Mouse (Mus musculus) kidney, postnatal 10 days (tissue): ENCODE measurements around the gene Tnrc6a.
"Not testable (repeated sequence)": the region's sequence is repeated elsewhere in the genome, so short reads cannot be mapped to it uniquely, and the experiment has no call there.

Source experiments
- DNase-seq: peaks from one replicate; pipeline ENCODE4 v3.0.0; 2021; ENCODE audit warnings: mixed read lengths

Tnrc6a gene

DNA sequence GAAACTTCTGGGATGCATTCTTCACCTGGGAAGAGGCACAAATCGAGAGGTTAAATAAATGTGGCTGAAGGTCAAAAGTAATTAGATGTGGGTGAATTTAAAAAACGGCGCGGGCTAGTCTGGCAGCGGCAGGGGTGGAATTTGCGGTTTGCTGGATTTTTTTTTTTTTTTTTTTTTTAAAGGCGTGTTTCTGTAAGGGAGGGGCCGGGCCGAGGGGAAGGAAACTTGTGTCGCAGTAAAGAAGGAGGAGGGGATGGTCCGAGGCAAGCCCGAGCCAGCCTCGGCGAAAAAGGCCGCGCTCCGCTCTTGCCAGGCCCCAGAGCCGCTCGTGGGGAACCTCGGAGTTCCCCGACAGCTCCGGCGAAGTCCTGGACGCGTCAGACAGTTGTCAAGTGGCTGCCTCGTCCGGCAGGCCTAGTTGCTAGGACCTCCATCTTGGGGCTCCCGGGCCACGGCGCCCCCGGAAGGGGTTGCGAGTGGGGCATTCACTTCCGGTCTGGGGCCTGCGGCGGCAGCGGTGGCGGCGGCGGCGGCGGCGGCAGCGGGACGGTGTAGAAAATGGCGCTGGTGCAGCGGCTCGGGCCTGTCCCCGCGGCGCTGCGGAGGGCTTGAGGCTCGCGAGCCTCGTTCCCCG lies at the start of gene Tnrc6a:
Tnrc6a (plus strand) TSS at position 221 of the 634 bp plus-strand sequence.
- peak; percentile 96 for DNase-seq

DNA sequence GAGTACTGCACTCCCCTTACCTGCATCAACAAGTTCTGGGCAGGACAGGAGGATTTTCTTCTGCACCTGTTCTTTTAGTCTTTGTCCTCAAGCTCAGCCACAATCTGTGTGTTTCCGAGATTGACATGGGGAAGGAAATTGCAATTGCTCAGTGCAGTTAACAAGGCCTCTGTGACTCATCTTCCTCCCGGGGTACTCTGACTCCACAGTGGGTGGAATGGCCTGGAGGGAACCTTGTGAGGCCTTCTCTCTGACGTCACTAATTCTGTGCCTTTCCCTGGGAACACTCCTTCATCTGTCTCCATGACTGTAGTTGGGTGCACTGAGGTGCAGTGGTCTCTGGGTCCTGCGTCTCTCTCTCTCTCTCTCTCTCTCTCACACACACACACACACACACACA lies 41.4 kb upstream of the Tnrc6a start:
- DNase-seq: no peak

DNA sequence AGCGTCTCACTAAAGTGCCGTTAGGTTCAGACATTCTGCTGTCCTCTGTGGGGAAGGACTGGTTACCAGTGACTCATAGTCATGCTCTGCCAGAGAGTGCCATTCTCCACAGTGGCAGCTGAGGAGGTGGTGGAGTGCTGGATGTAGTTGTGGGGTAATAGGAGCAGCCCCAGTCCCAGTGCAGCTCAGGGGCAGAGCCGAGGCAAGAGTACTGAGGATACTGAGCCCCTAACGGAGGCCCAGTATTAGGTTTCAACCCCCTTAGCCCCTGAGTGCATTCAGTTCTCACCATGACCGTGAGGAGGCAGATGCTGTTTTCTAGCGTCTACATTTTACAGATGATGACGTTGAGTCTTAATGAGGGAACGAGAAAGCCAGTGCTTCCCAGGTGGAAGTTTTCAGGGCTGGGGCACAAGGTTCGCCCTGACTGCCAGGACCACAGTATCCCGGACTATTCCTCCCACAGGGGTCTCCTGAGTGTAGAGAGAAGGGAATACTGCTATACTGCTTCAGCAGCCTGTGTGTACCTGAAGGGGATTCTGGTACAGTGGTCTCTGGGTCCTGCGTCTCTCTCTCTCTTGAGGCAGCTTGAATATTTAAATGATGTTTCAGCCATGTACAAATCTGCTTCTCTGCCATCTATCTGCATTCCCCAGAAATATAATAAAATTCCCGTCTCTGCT lies 40.1 kb upstream of the Tnrc6a start:
- no peak for DNase-seq

DNA sequence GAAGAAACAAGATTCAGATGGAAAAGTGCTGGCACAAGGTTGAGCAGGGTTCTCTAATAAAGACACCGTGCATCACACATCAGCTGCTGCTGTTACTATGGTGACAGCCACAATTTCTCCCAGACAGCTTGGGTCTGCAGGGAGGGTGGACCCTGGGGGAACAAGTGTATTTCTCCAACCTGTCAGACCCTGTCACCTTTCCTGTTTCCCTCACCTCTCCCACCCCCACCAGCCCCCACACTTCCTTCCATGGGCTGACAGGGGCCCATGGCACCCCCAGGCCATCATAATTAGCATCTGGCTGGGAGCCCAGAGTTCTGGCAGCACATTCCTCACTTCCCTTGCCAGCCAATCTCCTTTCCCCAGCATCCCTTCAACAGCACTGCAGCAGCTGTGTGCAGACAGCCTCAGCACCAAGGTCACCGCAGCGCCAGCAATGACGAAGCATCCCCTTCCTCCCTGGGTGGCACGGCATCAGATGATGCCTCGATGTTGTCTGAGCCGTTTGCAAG lies 39.4 kb upstream of the Tnrc6a start:
- peak; percentile 79 for DNase-seq

DNA sequence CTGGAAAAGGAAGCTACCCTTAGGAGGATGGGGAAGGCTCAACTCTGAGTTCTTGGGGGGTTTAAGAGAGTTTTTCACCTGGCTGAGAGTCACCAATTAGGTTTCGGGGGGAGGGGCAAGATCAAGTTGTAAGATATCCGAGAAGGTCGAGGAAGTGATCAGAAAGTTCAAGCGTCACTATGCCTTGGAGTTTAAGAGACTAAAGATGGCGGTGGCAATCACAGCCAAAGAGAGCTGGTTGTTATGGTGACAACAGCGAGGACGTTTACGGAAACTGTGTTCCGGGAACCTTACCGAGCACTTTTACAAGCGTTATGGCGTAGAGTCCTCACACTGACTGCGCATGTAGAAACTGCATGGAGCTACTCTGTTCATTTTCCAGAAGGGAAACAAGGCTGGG lies 39.0 kb upstream of the Tnrc6a start:
- peak; percentile 23 for DNase-seq

DNA sequence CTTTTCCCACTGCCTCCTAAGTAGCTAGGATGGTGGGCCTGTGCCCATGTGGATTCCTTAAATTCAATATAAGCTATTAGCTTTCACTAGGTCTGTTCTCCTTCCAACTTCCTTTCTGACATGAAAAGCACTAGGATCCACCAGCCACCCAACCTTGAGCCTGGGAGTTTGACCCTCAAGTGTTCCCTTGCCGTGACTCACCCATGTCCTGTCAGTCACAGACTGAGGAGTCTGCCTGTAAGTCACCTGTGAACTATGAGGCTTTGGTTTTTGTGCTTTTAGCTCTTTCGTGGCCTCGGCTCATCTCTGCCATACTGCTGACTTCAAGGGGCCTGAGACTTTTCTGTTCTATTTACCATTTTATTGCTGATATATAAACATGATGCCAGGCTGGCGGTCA lies 34.8 kb upstream of the Tnrc6a start:
- DNase-seq: no peak

DNA sequence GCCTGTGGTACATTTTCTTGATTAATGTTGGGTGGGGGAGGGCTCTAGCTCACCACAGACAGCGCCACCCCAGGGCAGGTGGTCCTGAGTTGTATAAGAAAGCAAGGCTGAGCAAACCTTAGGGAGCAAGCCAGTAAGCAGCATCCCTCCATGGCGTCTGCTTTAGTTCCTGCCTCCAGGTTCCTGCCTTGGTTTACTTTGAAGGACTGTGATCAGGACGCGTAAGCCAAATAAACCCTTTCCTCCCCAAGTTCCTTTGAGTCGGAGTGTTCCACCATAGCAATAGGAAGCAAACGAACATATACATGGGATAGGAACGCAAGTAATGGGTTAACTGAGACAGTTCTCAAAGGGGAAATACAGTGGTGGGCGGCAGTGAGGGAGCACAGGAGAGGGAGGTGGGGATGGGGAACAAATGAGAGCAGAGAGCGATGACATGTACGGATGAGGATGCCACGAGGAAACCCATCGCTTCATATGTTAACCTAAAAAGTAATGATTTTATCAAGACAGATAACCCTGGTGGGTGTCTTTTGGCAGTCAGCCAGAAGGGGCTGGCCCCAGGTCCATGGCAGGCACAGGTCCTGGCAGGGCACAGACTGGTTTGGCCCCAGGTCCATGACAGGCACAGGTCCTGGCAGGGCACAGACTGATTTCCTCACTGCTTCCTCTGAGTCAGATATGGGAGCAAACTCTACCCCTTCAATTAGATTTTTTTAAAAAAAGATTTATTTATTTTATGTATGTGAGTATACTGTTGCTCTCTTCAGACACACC lies 27.2 kb upstream of the Tnrc6a start:
- DNase-seq: peak; percentile 55

DNA sequence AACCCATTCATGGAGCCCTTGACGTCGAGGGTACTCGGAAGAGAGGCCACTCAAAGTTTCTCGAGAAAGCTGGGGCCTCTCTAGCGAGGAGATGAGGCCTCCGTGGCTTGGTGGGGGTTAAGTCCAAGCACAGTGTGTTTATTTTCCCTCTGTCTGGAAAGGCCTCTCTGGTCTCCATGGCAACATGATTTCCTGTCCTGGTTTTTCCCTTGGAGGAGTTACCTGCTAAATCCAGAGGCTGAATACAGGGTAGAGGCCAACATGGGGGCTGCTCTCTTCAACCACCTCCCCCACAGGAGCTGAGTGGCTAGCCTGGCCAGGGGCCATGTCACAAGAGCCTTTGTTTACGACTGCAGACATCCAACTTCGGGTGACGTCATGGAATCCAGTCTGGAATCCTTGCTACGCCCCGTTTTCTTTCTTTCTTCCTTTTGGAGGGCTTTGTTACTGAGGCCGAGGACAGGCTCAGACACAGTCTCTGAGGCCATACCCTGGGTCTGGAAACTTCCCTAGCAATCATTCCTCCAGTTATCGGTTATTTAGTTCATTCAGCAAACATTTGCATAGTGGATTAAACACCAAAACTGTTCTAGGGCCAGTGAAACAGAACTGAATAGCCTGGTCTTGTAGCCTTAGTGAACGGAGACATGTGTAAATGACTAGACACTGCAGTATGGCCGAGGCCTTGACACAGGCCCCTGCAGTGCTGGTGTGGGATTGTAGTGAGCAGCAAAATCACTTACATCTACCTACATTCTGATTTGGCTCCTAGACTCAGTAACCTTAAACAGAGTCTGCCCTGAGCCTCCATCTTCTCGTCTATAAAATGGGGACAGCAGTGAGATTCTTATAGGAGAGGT lies 25.6 kb upstream of the Tnrc6a start:
- peak; percentile 85 for DNase-seq

DNA sequence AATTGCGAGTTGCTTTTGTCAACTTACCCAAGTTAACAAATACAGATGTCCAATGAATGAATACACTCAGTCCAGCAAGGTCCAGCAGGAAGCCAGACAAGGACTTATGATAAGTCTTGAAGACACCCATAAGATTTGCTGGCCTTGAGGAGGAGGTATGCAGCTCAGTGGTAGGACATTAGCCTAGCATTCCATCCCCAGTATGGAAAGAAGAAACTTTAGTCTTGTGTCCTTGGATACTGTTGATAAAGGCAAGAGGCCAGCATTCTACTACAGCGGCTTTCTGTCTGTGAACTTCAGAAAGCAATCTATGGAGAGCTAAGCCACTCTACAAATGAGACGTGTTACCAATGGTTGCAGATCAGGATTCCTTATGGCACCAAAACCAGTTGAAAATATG lies 22.4 kb upstream of the Tnrc6a start:
- DNase-seq: no peak

DNA sequence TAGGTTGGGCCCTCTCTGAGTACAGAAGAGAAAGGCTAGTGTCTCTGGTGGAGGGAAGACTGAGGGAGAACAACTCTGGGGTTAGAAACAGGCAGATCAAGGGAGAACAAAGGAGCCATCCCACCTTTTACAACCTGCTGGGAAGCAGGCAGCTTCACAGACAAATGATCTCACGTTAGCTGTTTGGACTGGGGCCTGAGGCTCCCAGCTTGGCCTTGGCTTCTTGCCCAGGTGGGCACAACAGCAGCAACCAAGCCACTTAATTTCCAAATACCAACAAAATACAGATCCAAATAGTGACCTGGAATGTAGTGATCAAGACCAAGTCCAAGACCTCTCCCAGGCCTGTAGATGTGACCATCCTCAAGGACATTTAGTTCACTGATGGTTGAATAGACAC lies 18.3 kb upstream of the Tnrc6a start:
- DNase-seq: not testable (repeated sequence)

DNA sequence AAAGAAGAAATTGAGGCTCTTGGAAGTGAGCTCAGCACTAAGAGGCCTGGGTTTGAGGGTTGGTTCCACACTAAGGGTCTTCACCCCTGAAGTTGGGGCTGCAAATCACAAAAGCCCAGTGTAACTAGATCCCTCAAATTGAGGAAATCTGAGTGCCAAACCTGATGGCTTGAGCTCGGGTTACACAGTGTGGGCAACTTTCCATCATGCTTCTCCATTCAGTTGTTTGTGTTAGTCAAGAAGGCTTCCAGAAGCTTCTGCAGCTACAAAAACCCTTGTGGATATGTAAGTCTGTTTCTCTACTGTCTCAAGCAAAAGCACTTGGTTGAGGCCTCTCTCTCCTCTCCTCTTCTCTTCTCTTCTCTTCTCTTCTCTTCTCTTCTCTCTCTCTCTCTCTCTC lies 17.8 kb upstream of the Tnrc6a start:
- no peak for DNase-seq

DNA sequence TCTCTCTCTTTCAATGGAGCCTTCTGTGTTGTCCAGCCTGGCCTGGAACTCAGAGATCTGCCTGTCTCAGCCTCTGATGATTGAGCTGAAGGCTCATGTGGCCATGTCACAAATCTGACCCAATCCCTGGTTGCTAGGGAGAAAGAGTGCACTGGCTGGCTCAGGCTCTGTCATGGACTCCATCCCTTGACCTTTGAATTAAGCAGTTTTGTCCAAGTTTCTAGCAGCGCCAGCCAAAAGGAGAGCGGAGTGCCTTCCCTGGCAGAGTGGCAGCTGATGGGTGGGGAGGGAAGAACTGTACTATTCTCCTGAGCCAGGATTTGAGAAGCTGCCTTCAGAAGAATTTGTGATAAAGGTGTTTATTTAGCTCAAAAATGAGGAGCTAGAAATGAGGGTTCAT lies 17.4 kb upstream of the Tnrc6a start:
- DNase-seq: no peak

DNA sequence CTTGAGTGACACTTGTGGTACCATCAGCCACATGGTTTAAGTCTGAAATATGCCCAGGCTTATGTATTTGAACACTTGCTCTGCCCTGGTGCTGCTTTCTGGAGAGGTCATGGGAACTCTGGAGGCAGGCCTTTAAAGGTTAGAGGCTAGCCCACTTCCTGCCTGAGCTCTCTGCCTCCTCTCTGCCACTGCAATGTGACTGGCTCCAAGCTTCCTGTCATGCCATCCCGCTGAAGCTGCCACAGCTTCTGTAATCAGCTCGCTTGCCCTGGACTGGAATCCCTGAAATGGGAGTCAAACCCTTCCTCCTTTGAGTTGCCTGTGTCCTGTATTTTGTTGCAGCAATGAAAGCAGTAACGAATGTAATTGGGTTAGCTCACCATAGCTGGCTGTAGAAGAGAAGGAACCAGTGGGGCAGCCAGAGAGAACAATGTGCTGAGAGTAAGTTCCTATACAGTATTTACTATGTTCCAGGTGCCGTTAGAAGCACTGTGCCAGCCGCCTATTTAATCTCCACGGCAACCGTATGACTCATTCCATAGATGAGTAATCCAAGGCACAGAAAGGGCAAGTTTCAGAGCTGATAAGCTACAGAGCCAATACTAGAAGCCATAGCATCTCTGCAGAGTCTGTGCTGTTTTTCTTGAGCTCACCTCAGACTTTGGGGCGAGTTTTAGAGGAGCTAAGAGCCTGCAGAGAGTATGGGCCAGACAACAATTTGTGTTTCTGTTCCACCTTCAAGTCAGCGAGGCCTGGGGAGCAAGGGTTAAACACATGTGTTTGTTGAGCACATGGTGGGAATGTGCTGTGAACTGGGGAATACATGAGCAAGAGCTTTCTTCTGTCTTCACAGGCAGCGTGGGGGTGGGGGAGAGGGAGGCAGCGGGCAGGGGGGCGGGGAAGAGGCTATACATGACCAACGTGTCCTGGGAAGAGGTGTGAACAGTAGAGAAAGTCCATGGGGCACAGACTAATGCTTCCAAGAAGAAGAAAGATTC lies 15.3 kb upstream of the Tnrc6a start:
- DNase-seq: no peak

DNA sequence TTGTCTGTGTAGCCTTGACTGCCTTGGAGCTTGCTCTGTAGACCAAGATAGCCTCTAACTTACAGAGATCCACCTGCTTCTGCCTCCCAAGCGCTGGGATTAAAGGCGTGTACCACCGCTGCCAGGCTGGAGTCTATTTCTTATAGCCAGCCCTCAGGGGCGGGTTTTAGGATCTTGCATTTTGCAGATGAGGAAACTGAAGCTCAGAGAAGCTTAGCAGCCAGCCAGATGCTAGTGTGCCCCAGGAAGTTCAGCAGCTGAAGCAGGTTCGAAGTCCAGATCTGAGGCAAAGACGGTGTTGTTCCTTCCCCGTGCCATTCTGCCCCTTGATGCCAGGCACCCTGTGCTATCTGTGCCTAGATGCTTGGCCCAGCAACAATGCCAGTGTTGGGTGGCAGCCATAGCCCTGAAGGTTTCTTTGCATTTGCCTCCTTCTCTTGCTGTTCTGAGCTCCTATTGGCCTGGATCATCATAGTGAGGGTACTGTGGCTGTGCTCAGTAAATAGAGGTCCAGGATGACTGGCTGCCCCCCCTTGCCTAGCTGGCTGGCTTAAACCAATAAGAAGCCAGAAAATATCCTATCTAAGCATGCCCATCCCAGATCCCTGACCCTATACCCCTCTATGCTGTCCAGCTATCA lies 14.2 kb upstream of the Tnrc6a start:
- no peak for DNase-seq

DNA sequence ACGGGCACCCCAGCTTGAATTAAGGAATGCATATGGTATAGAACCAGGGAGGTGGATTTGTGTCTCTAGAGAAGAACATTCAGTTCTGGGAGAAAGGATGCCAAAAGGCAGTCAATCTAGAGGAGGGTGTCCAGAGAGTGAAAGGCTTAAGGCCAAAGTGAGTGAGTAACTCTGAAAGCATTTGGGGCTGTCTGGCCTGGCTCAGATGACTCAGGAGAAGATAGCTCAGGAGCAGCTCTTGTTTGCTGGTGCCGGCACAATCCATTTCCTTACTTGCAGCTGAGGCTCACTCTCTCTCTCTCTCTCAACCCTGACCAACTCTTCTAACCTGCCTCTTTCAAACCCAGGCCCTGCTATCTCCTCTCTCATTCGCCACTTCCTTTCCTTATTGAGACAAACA lies 13.6 kb upstream of the Tnrc6a start:
- no peak for DNase-seq

DNA sequence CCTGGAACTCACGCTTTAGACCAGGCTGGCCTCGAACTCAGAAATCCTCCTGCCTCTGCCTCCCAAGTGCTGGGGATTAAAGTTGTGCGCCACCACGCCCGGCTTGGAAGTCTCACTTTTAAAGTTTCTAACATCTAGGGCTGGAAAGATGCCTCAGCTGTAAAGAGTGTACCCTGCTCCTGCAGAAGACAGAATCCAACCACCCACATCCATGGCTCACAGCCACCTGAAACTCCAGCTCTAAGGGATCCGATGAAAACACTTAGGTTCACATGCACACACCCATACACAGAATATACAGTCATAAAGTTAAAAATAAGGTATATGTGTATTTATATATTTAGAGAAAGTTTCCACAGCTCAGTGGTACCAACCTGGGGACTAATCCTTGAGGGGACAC lies 10.1 kb upstream of the Tnrc6a start:
- DNase-seq: no peak

DNA sequence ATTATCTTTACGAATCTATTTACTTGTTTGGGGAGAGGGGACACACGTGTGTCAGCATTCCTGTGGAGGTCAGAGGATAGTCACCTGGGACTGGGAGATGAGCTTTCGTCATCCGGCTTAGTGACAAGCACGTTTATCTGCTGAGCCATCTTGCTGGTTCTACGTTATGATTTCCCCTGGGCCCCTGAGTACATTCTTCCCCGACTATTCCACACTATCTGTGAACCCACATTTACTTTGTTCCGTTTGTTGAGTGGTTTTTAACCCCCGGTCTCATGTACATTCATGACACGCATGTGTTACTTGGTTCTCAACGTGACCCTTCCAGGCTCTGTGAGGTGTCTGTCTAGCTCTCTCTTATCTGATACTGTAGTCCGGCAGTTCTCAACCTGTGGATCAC lies 6.9 kb upstream of the Tnrc6a start:
- no peak for DNase-seq

DNA sequence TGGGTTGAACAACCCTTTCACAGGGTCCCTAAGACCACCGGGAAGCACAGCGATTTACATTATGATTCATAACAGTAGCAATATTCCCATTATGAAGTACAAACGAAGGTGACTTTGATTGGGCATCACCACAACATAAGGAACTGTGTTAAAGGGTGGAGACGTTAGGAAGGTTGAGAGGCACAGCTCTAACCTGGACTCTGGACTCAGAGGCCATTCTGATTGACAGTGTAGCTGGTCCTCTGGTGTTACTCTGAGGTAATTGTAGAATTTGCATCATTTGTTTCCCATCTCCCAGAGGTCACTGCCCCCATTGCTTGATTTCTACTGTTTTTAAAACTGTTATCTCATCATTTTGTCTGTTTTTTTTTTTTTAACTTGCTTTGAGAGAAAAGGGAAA lies 6.5 kb upstream of the Tnrc6a start:
- DNase-seq: no peak

DNA sequence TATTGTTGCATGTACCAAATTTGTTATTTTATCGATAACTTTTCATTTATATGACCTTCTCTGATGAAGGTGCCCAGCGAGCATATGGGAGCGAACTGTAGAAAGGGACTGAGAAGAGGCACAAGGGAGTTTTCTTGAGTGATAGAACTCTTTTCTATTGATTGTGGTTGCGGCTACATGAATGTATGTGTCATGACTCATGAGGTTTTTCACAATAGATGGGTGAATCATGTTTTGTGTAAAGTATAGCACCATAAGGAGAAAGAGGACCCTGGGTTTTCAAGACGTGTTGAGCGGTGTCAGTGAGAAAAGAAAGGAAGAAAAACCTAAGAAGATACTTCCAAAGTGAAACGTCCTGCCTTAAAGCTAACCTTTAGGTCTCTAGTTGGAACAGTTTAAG lies 3.2 kb upstream of the Tnrc6a start:
- DNase-seq: no peak

DNA sequence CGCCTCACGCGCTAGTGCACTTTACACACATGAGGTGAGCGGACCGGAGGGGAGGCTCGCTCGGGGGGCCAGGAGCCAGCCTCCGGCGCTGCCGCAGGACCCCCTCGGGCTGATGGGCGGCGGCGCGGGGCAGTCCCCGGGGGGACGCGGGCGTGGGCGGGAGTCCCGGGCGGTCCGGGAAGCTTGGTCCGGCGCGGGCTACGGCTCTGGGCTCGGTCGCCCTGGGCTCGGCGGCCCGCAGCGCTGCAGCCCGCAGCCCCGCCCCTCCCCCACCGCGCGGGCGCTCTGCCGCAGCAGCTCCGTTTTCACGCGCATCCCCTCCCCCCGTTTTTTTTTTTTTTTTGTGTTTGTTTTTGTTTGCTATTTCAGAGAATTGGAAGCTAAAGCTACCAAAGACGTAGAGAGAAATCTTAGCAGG lies 623 bp downstream of the Tnrc6a start:
- peak; percentile 69 for DNase-seq

DNA sequence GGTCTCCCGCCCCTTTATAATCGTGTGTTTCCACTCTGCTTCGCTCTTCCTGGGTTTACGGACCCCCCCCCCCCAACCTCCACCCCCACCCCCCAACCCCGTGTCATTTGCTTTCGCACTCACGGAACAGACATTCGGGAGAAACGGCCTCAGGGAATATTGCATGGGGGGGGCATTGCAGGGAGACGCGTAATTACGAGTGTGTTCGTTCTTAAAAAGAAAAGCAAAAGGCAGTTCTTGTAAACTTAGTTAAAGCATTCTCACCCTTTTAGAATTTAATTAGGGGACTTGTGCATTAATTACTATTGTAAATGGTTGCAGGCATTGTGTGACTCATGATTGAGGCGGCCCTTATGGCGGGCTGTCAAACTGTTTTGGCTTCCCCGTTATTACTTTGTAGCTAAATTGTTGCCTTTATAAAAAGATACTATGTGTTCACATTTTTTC lies 1.1 kb downstream of the Tnrc6a start:
- DNase-seq: peak; percentile 46
